Mouse (Mus musculus) kidney, postnatal 0 days (tissue): ENCODE measurements around the gene Cbr3. TPM values are rescaled to one million over a fixed set of nuclear protein-coding genes. Genes with fewer than 3 reads are reported as not detected.
"Not testable (repeated sequence)": the region's sequence is repeated elsewhere in the genome, so short reads cannot be mapped to it uniquely, and the experiment has no call there.

Experiments used
- ATAC-seq: fragments of 200-750 bp; cut with Nextera tagmentation; replicated peaks from 2 replicates; pipeline ENCODE4 v1.8.0; 2017; ENCODE audit warnings: low read depth, moderate number of reproducible peaks, moderate TSS enrichment, moderate library complexity; ENCODE audit not compliant: low FRiP score
- DNase-seq: peaks from one replicate; pipeline ENCODE4 v3.0.0-alpha.2; 2016; ENCODE audit warnings: low spot score
- H3K27ac ChIP-seq: fragments of 300-500 bp; sonication (generic); 2 replicates; pipeline ENCODE4 v1.5.1; 2014; ENCODE audit warnings: mild to moderate bottlenecking
- H3K27me3 ChIP-seq: fragments of 300-500 bp; sonication (generic); 2 replicates; pipeline ENCODE4 v1.6.1; 2014; ENCODE audit warnings: low read length, mixed read lengths; ENCODE audit not compliant: insufficient read depth
- H3K36me3 ChIP-seq: fragments of 300-500 bp; sonication (generic); 2 replicates; pipeline ENCODE4 v1.6.1; 2014; ENCODE audit warnings: low read length, mixed read lengths; ENCODE audit not compliant: insufficient read depth
- H3K4me1 ChIP-seq: fragments of 300-500 bp; sonication (generic); replicated peaks from 2 replicates; pipeline ENCODE4 v1.6.1; 2014; ENCODE audit warnings: antibody characterized with exemption, low read length, mixed read lengths; ENCODE audit not compliant: insufficient read depth
- H3K4me2 ChIP-seq: fragments of 300-500 bp; sonication (generic); 2 replicates; pipeline ENCODE4 v1.6.1; 2014; ENCODE audit warnings: mild to moderate bottlenecking, low read length, moderate library complexity, mixed read lengths
- H3K4me3 ChIP-seq: fragments of 300-500 bp; sonication (generic); replicated peaks from 2 replicates; pipeline ENCODE4 v1.5.1; 2014; ENCODE audit warnings: low read depth, low read length
- H3K9ac ChIP-seq: fragments of 300-500 bp; sonication (generic); 2 replicates; pipeline ENCODE4 v1.6.1; 2014; ENCODE audit warnings: low read depth, low read length
- H3K9me3 ChIP-seq: fragments of 300-500 bp; sonication (generic); replicated peaks from 2 replicates; pipeline ENCODE4 v1.6.1; 2016; ENCODE audit warnings: low read length, inconsistent platforms, mixed read lengths
- CTCF ChIP-seq: IDR thresholded peaks from 2 replicates; pipeline ENCODE4 v1.5.1; 2016; ENCODE audit warnings: antibody characterized with exemption, low read depth, mild to moderate bottlenecking, moderate library complexity
- WGBS: fragments of 180-500 bp; shearing (Covaris S2); extraction: QIAGEN DNeasy Blood & Tissue Kit; methylation state at CpG from one replicate; pipeline ENCODE4 v1.1.7; 2014; 5-methylcytosine and 5-hydroxymethylcytosine counted together
- polyA plus RNA-seq: library from polyadenylated mRNA; unstranded; fragments of >200 nt; fragmentation: Nextera tagmentation; extraction: Ambion mirVana; gene quantifications from 2 replicates; pipeline ENCODE4 v1.2.1, GENCODE M21; 2015

The Cbr3 gene
- 8.6 and 9.6 TPM in 2 replicates for polyA plus RNA-seq

DNA sequence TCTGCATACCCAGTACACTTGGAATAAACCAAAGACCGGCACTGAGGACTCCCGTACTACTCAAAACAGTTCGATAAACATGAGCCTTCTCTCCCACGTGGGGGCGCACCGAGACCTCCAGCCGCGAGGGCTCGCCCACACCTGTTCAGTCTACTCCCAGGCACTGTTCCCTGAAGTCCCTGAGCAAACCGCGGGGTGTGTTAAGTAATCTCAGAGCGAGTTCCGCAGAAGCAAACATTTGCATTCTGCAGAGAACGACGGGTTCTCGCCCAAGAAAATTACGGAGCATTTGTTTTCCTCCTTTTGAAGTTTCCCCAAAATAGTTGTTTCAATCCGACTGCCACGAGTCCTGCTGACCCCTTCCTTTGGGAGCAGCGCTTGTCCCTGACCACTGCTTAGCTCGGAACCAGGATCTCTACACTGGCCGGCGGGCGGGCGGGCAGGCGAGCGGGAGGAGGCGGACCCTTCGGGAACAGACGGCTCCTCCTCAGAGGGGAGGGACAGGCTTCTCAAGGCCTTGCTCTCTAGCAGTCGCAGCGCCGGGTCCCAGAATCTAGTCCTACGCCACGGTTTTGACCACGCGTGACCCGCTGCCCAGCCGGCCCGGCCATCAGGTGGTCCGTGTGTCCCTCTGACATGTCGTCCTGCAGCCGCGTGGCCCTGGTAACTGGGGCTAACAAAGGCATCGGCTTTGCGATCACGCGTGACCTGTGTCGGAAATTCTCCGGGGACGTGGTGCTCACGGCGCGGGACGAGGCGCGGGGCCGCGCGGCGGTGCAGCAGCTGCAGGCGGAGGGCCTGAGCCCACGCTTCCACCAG, at the start of gene Cbr3:
TSS of gene Cbr3 (plus strand) at position 527 of the 819 bp plus-strand sequence.
- H3K27ac ChIP-seq, result 0 out of 2 replicates have a peak within 1 kb of the TSS, but pooled peaks have one; percentile 43
- H3K27me3 ChIP-seq, result peaks cover 15% of the 10 kb centered on the region; the same call in 1 of the 2 replicates
- H3K9ac ChIP-seq, result peak within 1 kb of the TSS; percentile 60
- ATAC-seq (peak; percentile 82), DNase-seq (peak; percentile 82)
- H3K9me3 ChIP-seq, result no peaks in the 10 kb centered on the region
- peak within 1 kb of the TSS; percentile 89 for H3K4me2 ChIP-seq
- WGBS, result under 1% methylated on average over 63 of the region's 63 CpGs
- TF ChIP-seq CTCF, result peak; percentile 70
- no peaks in the 10 kb centered on the region for H3K36me3 ChIP-seq
- H3K4me3 ChIP-seq, result peak within 1 kb of the TSS; percentile 50
- H3K4me1 ChIP-seq, result peaks cover 8% of the 10 kb centered on the region

DNA sequence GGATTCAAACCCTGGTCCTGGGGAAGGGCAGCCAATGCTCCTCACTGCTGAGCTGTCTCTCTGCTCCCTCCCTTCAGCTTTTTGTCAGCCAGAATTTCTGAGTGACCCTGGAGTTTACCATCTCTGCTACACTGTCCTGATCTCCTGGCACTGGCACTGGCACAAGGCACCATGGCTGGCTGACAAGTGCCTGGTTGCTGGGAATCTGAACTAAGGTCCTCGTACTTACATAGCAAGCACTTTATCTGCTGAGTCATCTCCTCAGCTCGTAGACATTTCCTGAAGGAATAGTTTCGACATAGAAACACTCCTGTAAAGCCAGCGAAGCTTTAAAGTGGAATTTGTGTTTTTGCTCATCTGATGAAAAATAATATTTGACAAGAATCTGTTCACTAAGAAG, 39.0 kb upstream of the Cbr3 start:
- no peaks in the 10 kb centered on the region for H3K4me1 ChIP-seq
- H3K9me3 ChIP-seq, result no peaks in the 10 kb centered on the region
- H3K4me3 ChIP-seq, result no peak overlapping the region
- H3K9ac ChIP-seq, result no peak overlapping the region
- H3K27ac ChIP-seq, result no peak overlapping the region
- ATAC-seq, result no peak
- no peak for TF ChIP-seq CTCF
- no peaks in the 10 kb centered on the region for H3K27me3 ChIP-seq
- DNase-seq, result no peak
- WGBS, result 37% methylated on average over 4 of the region's 4 CpGs
- no peaks in the 10 kb centered on the region for H3K36me3 ChIP-seq
- no peak overlapping the region for H3K4me2 ChIP-seq

DNA sequence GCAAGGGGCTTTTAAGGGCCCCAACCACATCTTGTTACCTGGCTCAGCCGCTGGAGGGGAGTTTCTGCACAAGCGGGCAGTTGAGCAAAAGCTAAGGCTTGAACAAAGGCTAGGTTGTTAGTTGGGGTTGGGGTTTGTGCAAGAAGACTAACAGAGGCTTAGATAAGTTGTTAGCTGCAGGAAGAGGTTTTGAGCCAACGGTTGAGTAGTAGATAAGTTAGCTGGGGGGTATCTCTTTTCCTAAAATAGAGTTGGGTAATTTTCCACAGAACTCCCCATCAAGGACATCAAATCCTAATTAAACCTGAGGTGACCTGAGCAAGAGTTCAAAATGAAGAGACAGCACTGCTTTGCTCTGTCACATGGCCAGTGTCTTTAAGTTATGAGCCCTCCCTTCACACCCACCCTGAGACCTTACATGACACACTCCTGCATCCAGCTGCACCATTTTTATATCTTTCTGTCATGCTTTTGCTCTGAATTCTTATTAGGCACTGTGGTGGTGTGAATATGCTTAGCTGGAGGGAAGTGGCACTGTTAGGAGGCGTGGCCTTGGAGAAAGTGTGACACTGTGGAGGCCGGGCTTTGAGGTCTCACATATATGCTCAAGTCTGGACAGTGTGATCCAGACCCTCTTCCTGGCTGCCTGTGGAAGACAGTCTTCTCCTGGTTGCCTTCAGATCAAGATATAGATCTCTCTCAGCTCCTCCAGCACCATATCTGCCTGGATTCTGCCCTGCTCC, 34.4 kb upstream of the Cbr3 start:
- no peaks in the 10 kb centered on the region for H3K9me3 ChIP-seq
- no peaks in the 10 kb centered on the region for H3K36me3 ChIP-seq
- no peak overlapping the region for H3K9ac ChIP-seq
- DNase-seq (no peak), ATAC-seq (no peak)
- H3K4me3 ChIP-seq, result no peak overlapping the region
- WGBS, result 86% methylated on average over 5 of the region's 5 CpGs
- H3K27ac ChIP-seq, result no peak overlapping the region
- H3K27me3 ChIP-seq, result no peaks in the 10 kb centered on the region
- no peak overlapping the region for H3K4me2 ChIP-seq
- H3K4me1 ChIP-seq, result no peaks in the 10 kb centered on the region
- TF ChIP-seq CTCF, result no peak

DNA sequence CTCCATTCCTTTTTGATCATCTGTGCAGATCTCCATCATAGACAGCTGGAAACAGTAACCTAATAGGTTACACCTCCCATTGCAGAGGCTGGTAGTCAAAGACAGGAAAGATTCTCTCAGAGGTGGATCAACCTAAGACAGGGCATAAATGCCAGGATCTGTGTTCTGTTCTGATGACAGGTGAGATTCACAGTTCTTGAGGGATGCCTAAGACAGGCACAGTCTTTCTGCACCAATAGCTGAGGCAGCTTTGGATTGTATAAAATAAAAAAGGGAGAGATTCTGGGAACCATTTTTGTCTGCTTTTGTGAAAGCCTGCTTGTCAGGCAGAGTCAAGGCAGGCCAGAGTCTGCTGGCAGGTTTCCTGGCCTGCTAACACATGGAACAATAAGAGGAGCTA, 15.0 kb upstream of the Cbr3 start:
- Histone ChIP-seq H3K4me3 (no peak overlapping the region), H3K27me3 (no peaks in the 10 kb centered on the region), H3K36me3 (no peaks in the 10 kb centered on the region), H3K9me3 (peaks cover 7% of the 10 kb centered on the region), H3K4me2 (no peak overlapping the region), H3K4me1 (no peaks in the 10 kb centered on the region), H3K9ac (no peak overlapping the region), H3K27ac (no peak overlapping the region)
- TF ChIP-seq CTCF, result no peak
- ATAC-seq (no peak), DNase-seq (no peak)

DNA sequence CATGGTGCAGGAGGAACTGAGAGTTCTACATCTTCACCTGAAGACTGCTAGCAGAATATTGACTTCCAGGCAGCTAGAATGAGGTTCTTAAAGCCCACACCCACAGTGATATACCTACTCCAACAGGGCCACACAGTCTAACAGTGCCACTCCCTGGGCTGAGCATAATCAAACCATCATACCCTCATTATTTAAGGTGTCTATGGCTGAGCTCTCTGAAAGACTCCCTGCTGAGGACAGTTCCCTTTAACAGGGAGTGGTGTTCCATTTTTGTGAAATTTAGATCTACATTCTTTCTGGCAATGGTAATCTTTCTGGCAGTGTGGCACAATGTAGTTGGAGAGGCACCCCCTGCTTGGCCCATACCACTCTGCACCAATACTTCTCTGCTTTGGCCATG, 13.5 kb upstream of the Cbr3 start:
- H3K9ac ChIP-seq, result no peak overlapping the region
- H3K4me1 ChIP-seq, result no peaks in the 10 kb centered on the region
- H3K27ac ChIP-seq, result no peak overlapping the region
- H3K27me3 ChIP-seq, result no peaks in the 10 kb centered on the region
- no peak overlapping the region for H3K4me3 ChIP-seq
- ATAC-seq (no peak), DNase-seq (no peak)
- TF ChIP-seq CTCF, result no peak
- peaks cover 7% of the 10 kb centered on the region for H3K9me3 ChIP-seq
- H3K36me3 ChIP-seq, result no peaks in the 10 kb centered on the region
- no peak overlapping the region for H3K4me2 ChIP-seq

DNA sequence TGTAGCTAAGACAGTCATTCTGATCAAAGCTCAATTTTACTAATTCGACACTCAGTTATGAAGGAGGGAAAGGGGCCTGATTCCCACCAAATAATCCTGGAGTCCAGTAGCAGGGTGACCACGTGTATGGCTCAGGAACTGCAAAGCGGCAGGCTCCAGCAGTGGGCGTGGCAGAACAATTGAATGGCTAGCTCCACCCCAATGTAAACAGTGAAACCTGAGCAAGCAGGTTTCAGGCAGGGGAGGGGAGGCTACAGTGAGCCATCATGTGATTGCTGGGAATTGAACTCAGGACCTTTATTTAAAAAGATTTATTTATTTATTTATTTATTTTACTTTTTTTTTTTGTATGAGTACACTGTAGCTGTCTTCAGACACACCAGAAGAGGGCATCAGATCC, 12.5 kb upstream of the Cbr3 start:
- H3K9ac ChIP-seq, H3K27me3 ChIP-seq, ATAC-seq, H3K9me3 ChIP-seq, DNase-seq, H3K36me3 ChIP-seq, H3K4me1 ChIP-seq, H3K4me2 ChIP-seq, H3K4me3 ChIP-seq, H3K27ac ChIP-seq: not testable (repeated sequence)
- 37% methylated on average over 4 of the region's 4 CpGs for WGBS
